Mouse (Mus musculus): ENCODE results near the gene Eif2d.
"Not testable (repeated sequence)": the region's sequence is repeated elsewhere in the genome, so short reads cannot be mapped to it uniquely, and the experiment has no call there.

Eif2d gene

DNA sequence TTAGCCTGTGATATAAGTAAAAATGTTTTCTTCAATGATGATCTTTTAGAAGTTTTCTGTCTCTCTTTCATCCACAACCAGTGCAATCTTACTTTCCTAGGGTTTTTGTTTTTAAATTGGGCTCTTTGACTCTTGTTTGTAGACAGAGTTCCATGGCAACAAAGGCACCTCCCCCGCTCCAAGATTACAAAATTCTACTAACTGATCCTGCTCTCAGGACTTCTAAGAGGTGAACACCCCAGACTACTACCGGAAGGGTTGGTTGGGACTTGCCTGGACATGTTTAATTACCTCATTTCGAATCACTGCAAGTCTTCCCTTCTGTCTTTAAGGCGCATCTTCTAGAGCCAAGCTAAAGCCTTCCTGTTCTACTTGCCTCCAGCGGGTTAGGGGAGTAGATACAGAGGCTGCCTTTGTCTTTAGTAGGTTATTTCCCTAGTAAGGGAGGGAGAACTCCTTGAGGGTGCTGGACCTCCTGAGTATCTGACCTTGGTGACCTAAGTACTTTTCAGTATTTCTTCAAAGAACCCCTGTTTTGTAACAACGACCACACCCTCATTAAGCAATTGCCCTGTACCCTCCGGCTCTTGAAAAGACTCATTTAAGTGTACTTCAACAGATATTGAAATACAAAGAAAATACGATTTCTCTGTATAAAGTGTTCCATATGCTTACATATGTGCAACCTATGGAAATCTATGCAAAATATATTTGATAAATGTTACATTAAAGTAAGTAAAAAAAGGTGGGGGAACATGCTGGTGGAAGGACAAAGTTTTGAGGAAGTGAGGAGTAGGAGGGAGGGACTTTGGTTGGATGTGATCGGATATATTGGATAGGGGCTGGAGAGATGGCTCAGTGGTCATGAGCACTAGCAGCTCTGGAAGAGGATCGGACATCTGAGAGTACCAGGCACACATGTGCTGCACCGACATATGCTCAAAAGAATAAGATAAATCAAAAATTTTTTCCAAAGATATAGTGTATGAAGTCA, 13.6 kb upstream of the Eif2d start:
- no peak for DNase-seq (ENCODE audit: low spot score in 2 of 2)

DNA sequence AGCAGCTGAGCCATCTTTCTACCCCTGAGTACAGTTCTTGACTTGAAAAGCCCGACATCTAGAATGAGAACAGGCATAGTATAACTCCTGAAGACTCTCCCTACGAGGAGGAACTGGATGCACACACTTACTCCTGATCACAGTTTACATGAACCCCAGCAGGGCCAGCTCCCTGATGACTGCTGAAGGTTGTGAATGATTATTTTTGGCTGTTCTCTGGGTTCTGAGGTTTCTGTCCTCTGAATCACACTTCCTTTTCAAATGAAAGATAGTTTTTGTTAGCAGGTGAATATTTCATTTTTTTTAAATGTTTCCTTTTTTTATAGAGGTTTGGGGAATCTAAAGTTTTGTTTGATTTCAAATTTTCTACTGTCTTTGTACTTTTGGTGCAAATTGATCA, 11.5 kb upstream of the Eif2d start:
- DNase-seq (ENCODE audit: low spot score in 2 of 2): no peak

DNA sequence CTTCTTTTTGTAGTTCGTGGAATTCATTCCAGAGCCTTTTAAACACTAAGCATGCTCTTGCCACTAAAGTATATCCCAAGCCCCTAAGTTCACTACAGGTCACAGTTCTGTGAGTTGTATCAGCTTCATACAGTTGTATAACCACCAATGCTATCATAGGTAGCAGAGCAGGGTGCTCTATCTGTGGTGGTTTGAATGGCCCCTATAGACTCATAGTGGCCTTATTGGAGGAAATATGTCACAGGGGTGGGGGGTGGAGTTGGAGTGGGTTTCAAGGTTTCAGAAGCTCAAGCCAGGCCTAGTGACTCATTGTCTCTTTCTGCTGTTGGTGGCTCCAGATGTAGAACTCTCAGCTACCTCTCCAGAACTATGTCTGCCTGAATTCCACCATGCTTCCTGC, 10.5 kb upstream of the Eif2d start:
- no peak for DNase-seq (ENCODE audit: low spot score in 2 of 2)

DNA sequence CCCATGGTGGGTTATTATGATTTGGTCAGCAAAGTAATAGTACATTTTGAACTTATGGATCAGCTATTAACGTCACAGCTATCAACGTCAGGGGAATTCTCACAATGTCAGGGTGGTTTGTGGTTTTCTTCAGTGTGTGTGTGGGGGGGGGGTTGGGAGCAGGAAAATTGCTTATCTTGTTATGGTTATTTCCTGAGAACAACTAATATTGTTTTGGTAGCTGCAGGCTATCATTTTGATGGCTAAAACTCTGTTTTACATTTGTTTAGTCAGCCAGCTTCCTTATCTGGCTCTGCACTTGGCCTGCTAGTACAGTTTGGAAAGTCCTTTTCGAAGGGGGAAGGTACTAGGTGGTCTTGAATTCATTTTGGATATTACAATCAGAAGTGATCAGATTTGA, 7.8 kb upstream of the Eif2d start:
- not testable (repeated sequence) for DNase-seq (ENCODE audit: low spot score in 2 of 2)

DNA sequence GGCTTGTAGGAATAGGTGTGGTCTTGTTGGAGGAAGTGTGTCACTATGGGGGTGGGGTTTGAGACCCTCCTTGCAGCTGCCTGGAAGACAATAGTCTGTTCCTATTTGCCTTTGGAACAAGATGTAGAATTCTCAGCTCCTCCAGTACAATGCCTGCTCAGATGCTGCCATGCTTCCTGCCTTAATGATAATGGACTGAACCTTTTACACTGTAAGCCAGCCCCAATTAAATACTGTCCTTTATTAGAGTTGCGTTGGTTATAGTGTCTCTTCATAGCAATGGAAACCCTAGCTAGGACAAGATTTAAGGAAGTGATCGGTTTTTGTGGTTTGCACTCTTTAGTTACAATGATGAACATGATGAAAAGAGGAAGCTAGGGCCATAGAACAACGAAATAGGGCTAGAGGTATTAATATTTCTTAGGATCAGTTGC, 6.8 kb upstream of the Eif2d start:
- no peak for DNase-seq (ENCODE audit: low spot score in 2 of 2)

DNA sequence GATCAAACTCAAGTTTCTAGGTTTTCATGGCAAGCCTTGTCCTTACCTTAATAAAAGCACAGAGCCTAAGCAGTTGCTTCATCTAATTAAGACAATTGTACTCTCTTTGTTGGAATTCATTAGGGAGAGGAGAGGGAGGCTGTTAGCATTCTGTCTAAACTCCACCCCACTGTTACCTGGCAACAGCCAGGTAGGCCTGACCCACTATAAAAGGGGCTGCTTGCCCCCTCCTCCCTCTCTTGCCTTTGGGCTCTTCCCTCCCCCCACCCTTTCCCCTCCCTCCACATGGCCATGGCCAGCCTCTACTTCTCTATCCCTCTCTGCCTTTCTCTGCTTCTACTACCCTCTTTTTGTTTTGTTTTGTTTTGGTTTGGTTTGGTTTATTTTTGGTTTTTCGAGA, 3.5 kb upstream of the Eif2d start:
- no peak for DNase-seq (ENCODE audit: low spot score in 2 of 2)

DNA sequence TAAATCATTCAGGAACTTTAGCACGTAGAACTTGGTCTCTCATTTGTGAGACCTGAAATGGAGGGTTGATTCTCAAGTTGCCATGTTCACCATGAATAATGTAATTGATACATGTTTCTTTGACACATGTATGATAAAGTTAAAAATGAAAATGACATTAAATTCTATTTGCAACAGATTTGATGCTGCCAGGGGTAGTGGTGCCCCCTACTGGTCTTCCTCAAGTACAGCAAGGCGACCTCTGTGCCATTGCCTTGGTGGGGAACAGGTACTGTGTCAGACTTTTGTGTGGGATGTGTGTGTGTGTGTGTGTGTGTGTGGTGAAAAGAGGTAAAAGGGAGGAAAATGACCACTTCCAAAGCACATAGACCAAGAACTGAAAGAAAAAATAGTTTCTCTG, 2.5 kb downstream of the Eif2d start:
- DNase-seq (ENCODE audit: low spot score in 2 of 2): no peak

DNA sequence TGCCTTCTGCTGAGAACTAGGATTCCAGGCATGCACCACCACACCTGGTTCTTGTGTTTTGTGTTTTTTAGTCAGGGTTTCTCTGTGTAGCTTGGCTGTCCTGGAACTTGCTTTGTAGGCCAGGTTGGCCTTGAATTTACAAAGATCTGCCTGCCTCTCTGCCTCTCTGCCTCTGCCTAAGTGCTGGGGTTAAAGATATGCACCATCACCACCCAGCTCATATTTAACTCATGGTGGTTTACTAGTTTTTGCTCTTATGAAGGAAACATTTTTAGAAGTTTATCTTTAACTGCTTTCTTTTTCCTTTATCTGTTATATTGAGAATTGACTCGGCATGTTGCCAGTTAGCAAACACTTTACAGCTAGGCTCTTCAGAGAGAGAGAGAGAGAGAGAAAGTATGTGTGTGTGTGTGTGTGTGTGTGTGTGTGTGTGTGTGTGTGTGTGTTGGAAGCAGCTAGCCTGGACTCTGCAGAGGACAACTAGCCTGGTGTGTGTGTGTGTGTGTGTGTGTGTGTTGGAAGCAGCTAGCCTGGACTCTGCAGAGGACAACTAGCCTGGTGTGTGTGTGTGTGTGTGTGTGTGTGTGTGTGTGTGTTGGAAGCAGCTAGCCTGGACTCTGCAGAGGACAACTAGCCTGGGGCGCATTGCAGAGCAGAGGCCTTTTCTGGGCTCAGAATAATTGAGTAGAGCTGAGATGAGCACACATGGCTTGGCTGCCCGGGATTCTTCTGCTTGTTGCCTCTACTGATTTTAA, 6.8 kb downstream of the Eif2d start:
- DNase-seq (ENCODE audit: low spot score in 2 of 2): not testable (repeated sequence)

DNA sequence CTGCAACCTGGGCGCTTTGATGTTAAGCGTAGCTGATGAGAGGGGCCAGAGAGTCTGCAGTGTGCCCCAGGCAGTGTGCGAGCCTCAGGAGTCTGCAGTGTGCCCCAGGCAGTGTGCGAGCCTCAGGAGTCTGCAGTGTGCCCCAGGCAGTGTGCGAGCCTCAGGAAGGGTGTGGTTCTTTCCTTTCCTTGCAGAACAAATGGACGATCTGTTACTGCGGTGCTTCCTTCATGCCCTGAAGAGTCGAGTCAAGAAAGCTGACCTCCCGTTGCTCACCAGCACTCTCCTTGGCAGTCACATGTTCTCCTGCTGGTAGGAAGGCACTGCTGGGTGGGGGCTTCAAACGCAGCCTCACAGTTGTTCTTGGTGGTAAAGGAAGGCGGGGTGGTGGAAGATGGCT, 8.1 kb downstream of the Eif2d start:
- DNase-seq (ENCODE audit: low spot score in 2 of 2): no peak

DNA sequence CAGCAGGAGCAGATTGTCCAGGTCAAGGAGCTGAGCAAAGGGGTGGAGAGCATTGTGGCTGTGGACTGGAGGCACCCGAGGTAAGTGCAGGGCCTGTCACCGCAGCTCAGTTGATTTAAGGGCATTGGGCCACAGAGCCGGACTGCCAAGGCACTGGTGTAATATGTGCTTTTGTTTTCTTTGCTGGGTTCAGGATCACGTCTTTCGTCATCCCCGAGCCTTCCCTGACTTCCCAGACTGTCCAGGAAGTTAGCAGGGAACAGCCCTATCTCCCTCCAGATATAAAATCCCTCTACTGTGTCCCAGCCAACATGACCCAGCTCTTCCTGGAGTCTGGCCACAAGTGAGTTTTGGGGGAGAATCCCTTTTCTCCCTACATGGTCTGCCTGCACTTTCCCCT, 11.4 kb downstream of the Eif2d start:
- DNase-seq (ENCODE audit: low spot score in 2 of 2): no peak

DNA sequence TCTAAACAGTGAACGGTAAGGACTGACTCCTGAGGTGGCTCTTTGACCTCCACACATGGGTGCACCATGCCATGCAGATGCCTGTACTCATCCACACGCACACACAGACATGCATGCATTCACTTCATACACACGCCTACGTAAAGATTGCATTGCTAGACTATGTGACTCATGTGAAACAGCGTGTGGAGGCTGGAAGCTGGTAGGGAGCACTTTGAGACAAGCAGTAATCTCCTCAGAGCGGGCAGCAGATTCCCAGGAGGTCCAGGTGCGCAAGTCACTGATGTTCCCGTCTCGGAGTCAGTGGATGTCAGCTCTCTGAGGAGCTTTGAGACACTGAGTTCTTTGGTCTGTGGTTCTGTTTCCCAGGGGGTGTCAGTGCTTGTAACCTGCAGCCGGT, 14.6 kb downstream of the Eif2d start:
- no peak for DNase-seq (ENCODE audit: low spot score in 2 of 2)

DNA sequence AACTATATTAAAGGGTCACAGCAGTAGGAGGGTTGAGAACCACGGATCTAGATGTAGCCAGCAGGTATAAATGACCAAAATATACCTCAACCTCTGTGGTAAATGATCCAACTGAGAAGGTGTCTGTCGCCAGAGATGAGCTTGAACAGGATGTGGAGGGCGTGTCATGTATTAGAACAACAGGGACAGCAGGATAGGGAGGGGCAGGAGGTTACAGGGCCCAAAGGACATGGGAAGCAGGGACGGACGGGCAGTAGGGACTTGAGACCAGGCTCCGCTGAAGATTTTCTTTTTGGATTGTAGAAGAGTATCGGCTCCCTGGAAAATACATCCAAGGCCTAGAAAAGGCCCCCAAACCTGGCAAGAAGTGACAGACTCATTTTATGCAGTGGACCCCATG, 20.0 kb downstream of the Eif2d start:
- no peak for DNase-seq (ENCODE audit: low spot score in 2 of 2)

DNA sequence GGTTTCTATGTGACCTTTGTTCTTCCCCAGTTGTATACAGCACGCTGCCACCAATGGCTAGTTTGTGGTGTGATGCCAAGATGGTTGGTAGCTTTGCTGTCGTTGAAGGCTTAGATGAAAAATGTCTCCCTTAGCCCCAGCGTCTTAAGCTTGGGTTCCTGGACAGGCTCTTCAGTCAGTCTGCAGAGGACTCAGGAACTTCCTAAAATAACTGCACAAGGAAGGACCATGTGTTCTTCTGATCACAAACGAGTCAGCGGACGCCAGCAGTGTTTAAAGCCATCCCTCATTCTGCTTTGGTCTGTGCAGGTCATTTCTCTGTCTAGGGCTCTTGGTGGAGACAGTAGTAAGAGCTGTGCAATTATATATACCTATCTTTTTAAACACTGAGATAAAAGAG, 20.8 kb downstream of the Eif2d start:
- no peak for DNase-seq (ENCODE audit: low spot score in 2 of 2)

DNA sequence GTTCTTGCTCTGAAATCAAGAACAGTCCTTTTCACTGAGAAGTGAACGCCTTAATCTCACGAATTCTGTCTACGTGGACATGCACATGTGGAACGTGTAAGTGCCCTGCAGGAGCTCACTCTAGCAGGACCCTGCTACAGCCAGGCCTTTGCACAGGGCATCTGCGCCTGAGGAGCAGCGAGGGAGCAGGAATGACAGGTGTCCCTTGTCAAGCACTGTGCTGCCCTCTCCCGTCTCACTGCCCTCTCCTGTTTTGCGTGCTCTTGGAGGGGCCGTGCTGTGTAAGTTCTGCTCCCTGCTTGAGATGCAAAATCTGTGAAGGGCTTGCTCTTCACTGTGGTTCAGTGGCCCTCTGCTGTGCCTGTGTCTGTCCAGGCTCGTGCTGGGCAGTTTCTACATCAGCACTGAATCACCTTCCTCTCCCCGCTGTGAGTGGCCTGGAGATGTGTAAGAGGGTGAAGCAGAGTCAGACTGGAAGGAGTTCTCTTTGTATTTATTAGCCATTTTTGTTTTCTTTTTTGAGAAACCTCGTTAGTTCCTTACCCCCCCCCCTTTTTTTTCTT, 21.4 kb downstream of the Eif2d start:
- DNase-seq (ENCODE audit: low spot score in 2 of 2): no peak

DNA sequence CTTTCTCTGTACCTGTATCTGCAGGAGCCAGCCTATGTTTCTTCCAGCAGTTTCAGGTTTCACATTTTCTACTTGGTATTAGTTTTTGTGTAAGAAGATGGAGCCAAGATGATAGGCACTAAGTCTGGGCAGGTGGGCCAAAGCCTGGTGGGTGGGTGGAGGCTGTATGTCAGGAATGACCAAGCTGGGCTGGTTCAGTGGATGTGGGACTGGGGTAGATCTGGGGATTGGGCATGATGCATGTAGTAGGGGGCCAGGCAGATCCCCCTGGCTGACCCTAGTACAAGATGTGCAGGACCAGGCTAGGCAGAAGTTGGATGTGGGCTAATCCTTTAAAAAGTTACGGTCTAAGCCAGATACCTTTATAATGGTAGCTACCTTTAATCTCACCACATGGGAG, 22.2 kb downstream of the Eif2d start:
- no peak for DNase-seq (ENCODE audit: low spot score in 2 of 2)

DNA sequence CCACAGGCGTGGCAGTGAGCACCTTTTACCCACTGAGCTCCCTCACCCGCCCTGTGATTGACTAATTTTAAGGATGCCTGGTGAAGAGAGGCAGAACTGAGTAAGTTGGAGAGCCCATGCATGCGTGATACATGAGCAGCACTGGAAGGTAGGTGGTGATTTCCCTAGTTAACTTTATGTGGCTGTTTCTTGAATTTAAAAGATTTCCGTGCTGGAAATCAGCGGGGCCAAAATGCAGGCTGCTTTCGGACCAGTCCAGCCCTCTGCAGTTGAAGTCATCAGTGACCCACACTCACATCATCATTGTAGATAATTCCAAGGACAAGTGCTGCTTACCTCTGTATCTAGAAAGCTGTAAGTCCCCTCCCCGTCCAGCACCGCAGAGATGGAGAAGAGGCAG, 22.8 kb downstream of the Eif2d start:
- no peak for DNase-seq (ENCODE audit: low spot score in 2 of 2)

DNA sequence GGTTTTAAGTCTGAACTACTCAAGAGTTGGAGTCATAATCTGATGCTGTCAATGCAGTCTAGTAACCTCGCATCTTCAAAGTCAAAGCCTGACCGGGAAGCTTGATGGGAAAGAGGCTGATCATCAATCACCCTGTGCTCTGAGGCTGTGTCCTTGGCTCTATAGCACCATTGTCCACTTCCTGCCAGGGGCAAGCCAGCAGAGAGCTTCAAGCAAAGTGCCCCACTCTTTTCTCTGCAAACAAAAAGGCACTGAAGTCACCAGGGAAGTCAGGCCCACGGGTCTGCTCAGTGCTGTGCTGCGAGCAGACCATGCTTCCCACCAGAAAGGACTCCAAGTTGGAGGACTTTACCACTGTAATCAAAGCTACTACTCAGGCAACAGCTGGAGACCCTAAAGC, 24.3 kb downstream of the Eif2d start:
- DNase-seq (ENCODE audit: low spot score in 2 of 2): no peak

DNA sequence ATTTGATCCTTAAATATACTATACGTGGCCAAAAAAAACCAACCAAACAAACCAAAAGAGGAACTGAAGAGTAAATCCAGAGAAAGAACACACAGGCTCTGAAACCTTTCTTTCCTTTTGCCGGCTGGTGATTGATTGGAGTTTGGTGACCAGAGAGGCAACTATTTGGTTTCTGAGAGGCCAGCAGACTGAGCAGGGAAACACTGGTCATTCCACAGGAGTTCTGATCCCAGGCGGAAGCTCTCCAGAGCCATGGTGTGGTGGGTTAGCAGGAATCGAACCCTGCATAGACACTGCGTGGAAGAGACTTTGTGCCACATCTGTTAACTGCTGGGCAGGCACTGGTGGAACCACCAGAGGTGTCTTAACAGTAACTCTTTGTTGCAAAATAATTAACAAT, 25.1 kb downstream of the Eif2d start:
- DNase-seq (ENCODE audit: low spot score in 2 of 2): no peak

DNA sequence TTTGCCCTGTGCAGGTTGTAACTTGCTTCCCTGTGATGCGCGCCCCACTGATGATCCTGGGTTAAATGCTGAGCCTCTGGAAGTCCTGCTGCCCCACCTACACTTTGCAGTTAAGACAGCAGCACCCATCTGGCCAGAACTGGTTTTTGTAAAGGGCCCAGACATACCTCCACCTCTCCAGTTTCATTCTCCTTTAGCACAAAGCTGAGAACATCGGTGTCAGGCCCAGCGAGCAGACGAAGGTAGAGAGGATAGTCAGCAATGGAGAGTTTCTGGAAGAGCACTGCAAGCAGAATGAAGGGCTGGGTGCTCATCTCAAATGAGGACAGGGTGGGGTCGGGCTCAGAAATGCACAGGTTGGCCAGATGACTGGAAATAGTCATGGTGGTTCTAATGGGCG, 27.4 kb downstream of the Eif2d start:
- no peak for DNase-seq (ENCODE audit: low spot score in 2 of 2)

DNA sequence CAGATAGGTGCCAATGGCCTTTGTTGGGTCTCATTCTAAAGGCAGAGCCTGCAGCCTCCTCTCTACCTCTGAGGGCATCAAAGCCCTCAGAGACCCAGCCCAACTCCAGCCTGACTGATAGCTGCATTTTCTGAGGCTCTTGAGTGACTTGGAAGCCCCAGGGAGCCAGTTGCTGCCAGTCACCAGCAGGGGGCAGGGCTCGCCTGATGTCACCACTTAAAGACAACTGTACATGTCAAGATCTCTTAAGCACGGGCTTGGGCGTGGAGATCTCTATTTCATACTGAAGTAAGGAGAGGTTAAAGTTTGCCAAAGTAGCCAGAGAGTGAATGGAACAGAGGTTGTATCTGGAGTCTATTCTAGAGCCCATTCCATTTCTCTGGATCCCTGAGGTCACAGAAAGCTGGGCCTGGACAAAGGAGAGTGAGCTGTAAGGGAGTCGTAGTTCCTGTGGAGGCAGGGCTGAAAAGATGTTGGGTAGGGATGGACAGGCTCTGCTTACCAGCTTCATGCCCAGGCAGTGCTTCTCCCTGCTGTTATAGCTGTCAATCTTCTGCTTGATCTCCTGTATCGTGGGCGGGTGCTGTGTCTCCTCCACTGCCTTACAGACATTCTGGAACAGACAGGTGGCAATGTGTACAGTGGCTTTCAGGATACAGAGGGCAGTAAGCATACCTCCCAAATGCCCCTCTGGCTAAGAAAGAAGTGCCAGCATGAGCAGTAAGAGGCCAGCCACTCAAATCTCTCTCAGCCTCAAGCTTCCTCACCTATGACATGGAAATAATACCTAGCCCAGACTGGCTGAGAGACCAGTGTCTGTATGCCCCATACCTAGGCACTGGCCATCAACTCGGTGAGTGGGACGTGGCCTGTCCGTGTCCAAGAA, 28.9 kb downstream of the Eif2d start:
- DNase-seq (ENCODE audit: low spot score in 2 of 2): peak; percentile 60 to 76

DNA sequence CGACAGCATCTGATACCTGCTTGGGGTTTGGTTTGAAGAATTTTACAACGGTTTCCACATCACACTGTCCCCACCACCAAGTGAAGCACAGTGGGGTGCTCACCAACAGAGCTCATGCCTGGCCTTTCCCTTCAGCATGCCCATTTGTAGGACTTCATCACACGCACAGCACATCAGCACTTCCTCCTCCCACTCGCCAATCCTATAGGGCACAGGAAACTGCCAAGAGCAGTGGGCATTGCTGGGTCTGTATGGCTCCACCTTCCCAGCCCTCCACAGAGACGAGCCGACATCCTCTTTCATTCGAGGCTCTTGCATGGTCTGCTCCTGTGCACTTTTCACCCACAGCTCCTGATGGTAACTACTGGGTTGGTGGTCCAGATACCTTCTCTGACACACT, 30.2 kb downstream of the Eif2d start:
- no peak for DNase-seq (ENCODE audit: low spot score in 2 of 2)
